Mouse (Mus musculus): Measurements from ENCODE around the gene Atpaf1. TPM values are rescaled to one million over a fixed set of nuclear protein-coding genes. Genes with fewer than 3 reads are reported as not detected.
A peak's percentile ranks its signal among the peaks of the same experiment; 100 is the strongest.

Atpaf1 gene
- polyA plus RNA-seq, 1 experiment from 2014 or later: 55.2 TPM

DNA sequence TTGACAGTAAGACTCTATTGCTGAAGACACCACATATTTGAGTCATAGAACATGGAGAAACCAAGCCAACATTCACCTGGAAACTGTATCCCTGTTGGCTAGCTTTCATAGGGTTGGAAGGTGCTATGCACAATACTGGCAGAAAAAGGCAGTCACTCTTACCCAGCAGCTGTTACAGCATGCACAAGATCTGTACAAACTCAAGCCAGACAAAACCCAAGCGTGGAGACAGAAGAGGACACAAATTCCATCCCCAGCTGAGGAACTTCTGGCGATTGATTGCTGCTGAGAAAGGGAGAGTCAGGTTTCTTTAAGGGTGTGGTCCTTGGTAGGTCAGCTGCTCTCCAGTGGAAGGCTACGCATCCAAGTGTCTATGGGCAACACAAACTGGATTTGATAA lies 35.6 kb downstream of the Atpaf1 start:
- H3K36me3 ChIP-seq: peaks cover 11% of the 10 kb centered on the region
- H3K27me3 ChIP-seq: no peaks in the 10 kb centered on the region
- ATAC-seq (replicated peaks; ENCODE audit: low FRiP score): no peak
- H3K4me1 ChIP-seq: no peaks in the 10 kb centered on the region
- no peak overlapping the region for H3K4me3 ChIP-seq (replicated peaks)
- WGBS: 59% methylated on average over 3 of the region's 3 CpGs
- no peak overlapping the region for H3K27ac ChIP-seq
- no peak overlapping the region for H3K4me2 ChIP-seq
- H3K9me3 ChIP-seq (replicated peaks): no peaks in the 10 kb centered on the region
- H3K9ac ChIP-seq: no peak overlapping the region

DNA sequence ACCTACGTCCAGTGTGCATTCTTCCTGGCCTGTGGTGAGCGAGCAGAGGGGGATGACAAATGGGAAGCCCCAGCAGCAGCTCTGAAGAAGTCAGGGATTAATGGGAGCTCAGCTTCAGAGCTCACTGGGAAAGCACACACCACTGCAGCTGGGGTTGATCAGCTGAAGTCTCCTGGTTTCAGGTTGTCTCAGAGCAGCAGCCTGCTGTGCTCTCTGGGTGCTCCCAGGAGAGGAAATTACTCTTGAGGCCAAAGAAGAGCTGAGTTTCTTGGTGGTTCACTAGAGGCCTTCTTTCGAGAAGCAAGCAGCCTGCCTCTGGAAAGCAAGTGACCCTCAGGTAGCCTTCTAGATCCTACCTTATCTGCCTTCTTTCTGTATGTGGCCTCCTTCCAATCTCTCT lies 36.3 kb downstream of the Atpaf1 start:
- Histone ChIP-seq H3K27ac (no peak overlapping the region), H3K27me3 (no peaks in the 10 kb centered on the region), H3K9me3 (replicated peaks) (no peaks in the 10 kb centered on the region), H3K4me1 (no peaks in the 10 kb centered on the region), H3K4me3 (replicated peaks) (no peak overlapping the region), H3K4me2 (no peak overlapping the region), H3K36me3 (peaks cover 5% of the 10 kb centered on the region; the same call in 1 of the 2 replicates), H3K9ac (no peak overlapping the region)
- 65% methylated on average over 3 of the region's 3 CpGs for WGBS
- ATAC-seq (replicated peaks; ENCODE audit: low FRiP score): no peak

DNA sequence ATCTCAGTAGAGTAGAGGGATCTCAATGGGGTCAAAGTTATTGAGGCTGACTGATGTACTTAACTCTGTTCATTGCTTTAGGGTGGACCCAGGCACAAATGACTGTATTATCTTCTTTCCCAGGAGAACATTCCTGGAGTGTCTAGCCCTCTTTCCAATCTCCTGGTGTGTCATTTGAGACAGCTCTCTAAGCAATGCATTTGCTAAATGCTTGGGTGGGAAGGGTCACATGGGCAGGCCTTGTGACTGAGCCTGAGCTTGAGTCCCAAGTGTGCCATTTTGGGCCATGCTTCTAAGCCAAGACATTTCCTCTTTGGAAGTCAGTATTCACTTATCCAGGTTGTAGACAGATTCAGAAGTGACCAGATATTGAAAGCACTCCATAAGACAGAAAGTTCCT lies 36.8 kb downstream of the Atpaf1 start:
- no peak overlapping the region for H3K9ac ChIP-seq
- no peaks in the 10 kb centered on the region for H3K4me1 ChIP-seq
- H3K9me3 ChIP-seq (replicated peaks): no peaks in the 10 kb centered on the region
- no peak for ATAC-seq (replicated peaks; ENCODE audit: low FRiP score)
- no peak overlapping the region for H3K4me3 ChIP-seq (replicated peaks)
- no peaks in the 10 kb centered on the region for H3K27me3 ChIP-seq
- peaks cover 3% of the 10 kb centered on the region; the same call in 1 of the 2 replicates for H3K36me3 ChIP-seq
- no peak overlapping the region for H3K4me2 ChIP-seq
- H3K27ac ChIP-seq: no peak overlapping the region

DNA sequence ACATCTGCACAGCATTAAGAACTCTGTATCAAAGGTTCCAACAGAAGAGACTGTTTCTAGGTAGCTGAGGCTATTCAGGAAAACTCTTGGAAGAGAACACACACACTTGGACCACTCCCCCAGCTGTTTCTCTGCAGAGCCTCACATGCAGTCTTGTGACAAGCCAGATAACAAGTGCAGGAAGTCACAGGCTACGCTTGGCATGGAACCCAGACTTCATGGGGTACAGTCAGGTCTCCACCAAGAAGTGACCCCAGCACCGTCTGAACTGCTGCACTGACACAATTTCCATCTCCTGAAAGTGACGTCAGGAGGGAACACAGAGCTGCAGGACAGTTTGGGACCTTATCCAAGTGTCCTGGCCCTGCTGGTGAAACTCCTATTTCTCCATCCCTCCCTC lies 37.3 kb downstream of the Atpaf1 start:
- Histone ChIP-seq H3K9me3 (replicated peaks) (no peaks in the 10 kb centered on the region), H3K27ac (no peak overlapping the region), H3K27me3 (no peaks in the 10 kb centered on the region), H3K36me3 (0 out of 2 replicates have a peak, but pooled peaks cover 3% of the 10 kb centered on the region), H3K9ac (no peak overlapping the region), H3K4me1 (no peaks in the 10 kb centered on the region), H3K4me2 (no peak overlapping the region), H3K4me3 (replicated peaks) (no peak overlapping the region)
- no peak for ATAC-seq (replicated peaks; ENCODE audit: low FRiP score)
- 69% methylated on average over 3 of the region's 3 CpGs for WGBS

DNA sequence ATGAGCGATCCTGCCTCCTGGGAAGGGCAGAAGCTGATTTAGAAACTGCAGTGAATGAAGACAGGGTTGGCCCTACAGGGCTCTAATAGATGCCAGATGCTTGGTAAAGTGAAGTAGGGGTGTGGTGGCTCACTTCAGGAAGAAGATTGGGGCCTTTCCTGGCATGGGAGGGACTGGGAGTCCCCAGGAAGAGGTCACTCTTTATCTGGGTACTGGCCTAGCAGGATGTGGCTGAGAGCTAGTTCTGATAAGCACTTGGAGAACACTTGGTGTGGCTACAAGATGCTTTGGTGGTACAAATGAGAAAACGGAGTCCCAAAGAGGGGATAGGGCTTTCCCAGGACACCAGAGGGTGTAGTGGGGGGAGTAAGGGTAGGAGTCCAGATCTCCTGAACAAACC lies 39.6 kb downstream of the Atpaf1 start:
- 73% methylated on average over 2 of the region's 2 CpGs for WGBS

DNA sequence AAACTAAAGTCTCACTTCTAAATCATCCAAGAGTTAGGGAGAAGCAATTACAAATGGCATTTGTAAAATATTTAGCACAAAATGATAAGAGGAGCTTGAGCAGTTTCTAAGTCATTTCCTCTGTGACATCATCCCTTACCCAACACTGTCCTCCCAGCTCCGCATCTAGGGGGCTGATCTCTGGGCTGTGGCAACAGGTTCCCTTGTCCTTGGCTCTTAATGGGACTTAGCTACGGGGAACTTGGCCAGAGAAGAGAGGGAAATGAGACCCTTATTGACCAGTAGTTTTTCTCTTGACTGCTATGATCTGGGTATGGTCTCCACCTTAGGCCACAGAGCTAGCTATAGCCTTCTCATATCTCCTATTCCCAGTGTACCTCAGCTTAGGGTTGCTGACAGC lies 40.7 kb downstream of the Atpaf1 start:
- peaks cover 22% of the 10 kb centered on the region for H3K4me1 ChIP-seq
- H3K36me3 ChIP-seq: no peaks in the 10 kb centered on the region
- H3K9me3 ChIP-seq (replicated peaks): no peaks in the 10 kb centered on the region
- no peaks in the 10 kb centered on the region for H3K27me3 ChIP-seq
- no peak overlapping the region for H3K27ac ChIP-seq
- no peak overlapping the region for H3K4me2 ChIP-seq
- 73% methylated on average over 2 of the region's 2 CpGs for WGBS
- H3K9ac ChIP-seq: no peak overlapping the region
- no peak for ATAC-seq (replicated peaks; ENCODE audit: low FRiP score)
- no peak overlapping the region for H3K4me3 ChIP-seq (replicated peaks)

More for the DNA sequence above, 39.6 kb downstream of the Atpaf1 start:
- Histone ChIP-seq H3K27me3 (no peaks in the 10 kb centered on the region), H3K9me3 (replicated peaks) (no peaks in the 10 kb centered on the region), H3K4me1 (peaks cover 15% of the 10 kb centered on the region), H3K36me3 (no peaks in the 10 kb centered on the region), H3K4me3 (replicated peaks) (no peak overlapping the region), H3K27ac (no peak overlapping the region), H3K4me2 (no peak overlapping the region), H3K9ac (no peak overlapping the region)
- ATAC-seq (replicated peaks; ENCODE audit: low FRiP score): no peak

DNA sequence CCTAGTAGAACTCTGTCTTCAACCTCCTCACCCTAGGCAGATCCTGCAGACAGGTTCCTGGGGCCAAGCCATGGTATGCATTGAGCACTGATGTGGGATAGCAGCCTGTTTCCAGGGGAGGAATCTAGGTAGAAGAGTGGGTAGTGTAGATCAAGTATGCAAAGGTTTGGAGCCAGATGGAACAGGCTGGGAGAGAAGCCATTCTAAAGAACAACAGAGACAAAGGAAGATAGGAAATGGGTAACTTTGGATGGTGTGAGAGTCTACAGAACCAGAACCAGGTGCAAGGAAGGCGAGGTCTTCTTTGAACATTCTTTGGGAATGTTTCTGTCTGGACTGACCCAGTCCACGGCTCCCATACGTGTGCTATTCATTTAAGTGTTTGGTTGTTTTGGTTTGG lies 42.5 kb downstream of the Atpaf1 start:
- H3K4me1 ChIP-seq: peaks cover 22% of the 10 kb centered on the region
- ATAC-seq (replicated peaks; ENCODE audit: low FRiP score): no peak
- H3K4me2 ChIP-seq: peak overlapping the region; percentile 78
- H3K9me3 ChIP-seq (replicated peaks): no peaks in the 10 kb centered on the region
- no peaks in the 10 kb centered on the region for H3K27me3 ChIP-seq
- H3K36me3 ChIP-seq: peaks cover 11% of the 10 kb centered on the region
- 63% methylated on average over 3 of the region's 3 CpGs for WGBS
- no peak overlapping the region for H3K27ac ChIP-seq
- H3K4me3 ChIP-seq (replicated peaks): peak overlapping the region; percentile 84; the same call in 1 of the 2 replicates
- no peak overlapping the region for H3K9ac ChIP-seq

DNA sequence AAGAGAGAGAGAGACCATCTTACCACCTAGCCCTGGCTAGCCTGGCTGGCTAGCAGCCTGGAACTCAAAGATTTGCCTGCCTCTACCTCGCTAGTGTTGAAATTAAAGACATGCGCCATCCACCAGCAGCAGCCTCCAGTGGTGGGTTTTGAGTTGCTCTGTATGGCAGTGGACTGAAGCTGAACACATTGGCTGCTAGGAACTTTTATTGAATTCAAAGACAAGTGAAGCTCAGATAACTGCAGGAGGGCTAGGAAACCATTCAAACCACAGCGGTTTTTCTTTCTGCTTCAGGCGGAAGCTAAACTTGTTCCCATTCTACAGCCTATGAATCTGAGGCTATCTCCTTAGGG lies 42.9 kb downstream of the Atpaf1 start:
- Histone ChIP-seq H3K4me3 (replicated peaks) (peak overlapping the region; percentile 84), H3K4me2 (peak overlapping the region; percentile 78), H3K4me1 (peaks cover 22% of the 10 kb centered on the region), H3K36me3 (peaks cover 16% of the 10 kb centered on the region), H3K27ac (peak overlapping the region; percentile 96), H3K27me3 (no peaks in the 10 kb centered on the region), H3K9me3 (replicated peaks) (no peaks in the 10 kb centered on the region), H3K9ac (peak overlapping the region; percentile 78)
- peak; percentile 9 for ATAC-seq (replicated peaks; ENCODE audit: low FRiP score)
- WGBS: 4% methylated on average over 4 of the region's 4 CpGs

DNA sequence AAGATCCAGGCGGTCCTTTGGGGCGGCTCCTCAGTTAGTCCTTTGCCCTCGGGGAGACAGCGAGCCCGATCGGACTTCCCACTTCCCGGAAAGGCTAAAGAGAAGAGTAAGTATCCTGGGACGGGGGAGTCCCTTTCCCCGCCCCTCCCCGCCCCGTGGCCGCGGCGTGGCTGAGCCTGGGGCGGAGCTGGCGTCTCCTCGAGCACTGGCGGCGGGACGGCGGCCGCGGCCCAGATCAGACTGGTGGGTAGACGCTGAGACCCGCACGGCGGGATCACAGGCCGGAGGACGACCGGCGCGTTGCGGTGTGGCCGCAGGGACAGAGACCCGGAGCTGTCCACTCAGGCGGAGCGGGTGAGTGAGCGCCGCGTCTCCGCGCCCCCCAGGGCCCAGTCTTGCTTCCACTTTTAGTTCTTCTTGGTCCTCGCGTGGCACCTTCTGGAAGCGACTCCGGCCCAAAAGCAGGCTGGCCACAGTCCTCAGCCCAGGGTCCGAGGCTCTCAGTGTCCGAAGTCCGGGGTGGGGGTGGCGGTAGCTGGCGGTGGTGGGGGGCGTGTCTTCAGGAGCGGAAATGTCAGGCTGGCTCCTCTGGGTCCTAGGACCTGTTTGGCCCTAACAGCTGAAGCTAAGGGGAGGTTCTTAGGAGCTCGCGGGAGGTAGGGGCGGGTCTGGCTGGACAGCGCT lies 43.4 kb downstream of the Atpaf1 start, which contains the start of gene Mob3c:
TSS of gene Mob3c (plus strand) at position 205 of the 684 bp plus-strand sequence.
- H3K4me1 ChIP-seq: peaks cover 22% of the 10 kb centered on the region

DNA sequence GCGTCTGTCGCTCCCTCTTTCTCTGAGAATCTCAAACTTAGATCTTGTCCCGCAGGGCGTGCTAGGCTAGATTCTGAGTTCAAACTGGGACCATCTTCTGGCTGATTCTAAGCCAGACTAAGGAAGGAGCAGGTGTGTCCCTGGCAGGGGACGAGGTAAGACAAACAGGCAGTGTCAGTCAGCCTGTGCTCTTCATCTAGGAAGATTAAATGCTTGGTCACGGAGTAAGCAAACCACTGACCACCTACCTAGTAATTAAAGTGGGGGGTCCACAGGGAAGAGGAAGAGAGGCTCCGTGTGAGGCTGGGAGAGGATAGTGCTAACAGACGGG lies 43.9 kb downstream of the Atpaf1 start:
- no peak overlapping the region for H3K27ac ChIP-seq

More for the DNA sequence above, 43.4 kb downstream of the Atpaf1 start, which contains the start of gene Mob3c:
- Histone ChIP-seq H3K4me2 (peak within 1 kb of the TSS; percentile 78), H3K36me3 (peaks cover 21% of the 10 kb centered on the region), H3K27ac (peak within 1 kb of the TSS; percentile 96), H3K27me3 (no peaks in the 10 kb centered on the region), H3K9me3 (replicated peaks) (no peaks in the 10 kb centered on the region), H3K9ac (peak within 1 kb of the TSS; percentile 78), H3K4me3 (replicated peaks) (peak within 1 kb of the TSS; percentile 84)
- WGBS: under 1% methylated on average over 57 of the region's 57 CpGs
- ATAC-seq (replicated peaks; ENCODE audit: low FRiP score): peak; percentile 97

DNA sequence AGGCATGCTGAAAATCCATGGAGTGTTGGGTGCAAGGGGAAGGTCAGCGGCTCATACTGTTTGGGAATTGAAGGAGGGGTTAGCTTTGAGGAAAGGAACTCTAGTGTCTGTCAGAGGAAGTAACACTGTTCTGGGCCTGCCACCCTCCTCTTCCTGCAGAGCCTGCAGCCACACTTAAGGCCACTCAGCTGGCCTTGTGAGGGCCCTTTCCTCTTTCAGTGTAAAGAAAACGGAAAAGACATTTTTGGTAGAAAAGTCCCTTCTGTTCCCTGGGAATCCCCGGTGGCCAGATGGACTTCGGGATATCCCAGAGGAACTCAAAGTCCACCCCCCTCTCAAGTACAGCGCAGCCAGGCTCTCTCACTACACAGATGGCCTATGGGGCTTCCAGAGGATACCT lies 45.9 kb downstream of the Atpaf1 start:
- ATAC-seq (replicated peaks; ENCODE audit: low FRiP score): no peak
- Histone ChIP-seq H3K4me1 (peaks cover 22% of the 10 kb centered on the region), H3K36me3 (peaks cover 45% of the 10 kb centered on the region), H3K4me2 (no peak overlapping the region), H3K9me3 (replicated peaks) (no peaks in the 10 kb centered on the region), H3K9ac (no peak overlapping the region), H3K4me3 (replicated peaks) (no peak overlapping the region), H3K27me3 (no peaks in the 10 kb centered on the region), H3K27ac (no peak overlapping the region)
- WGBS: 79% methylated on average over 5 of the region's 5 CpGs

More for the DNA sequence above, 43.9 kb downstream of the Atpaf1 start:
- Histone ChIP-seq H3K36me3 (peaks cover 25% of the 10 kb centered on the region), H3K9me3 (replicated peaks) (no peaks in the 10 kb centered on the region), H3K4me2 (peak overlapping the region; percentile 78), H3K4me3 (replicated peaks) (peak overlapping the region; percentile 84), H3K27me3 (no peaks in the 10 kb centered on the region), H3K4me1 (peaks cover 22% of the 10 kb centered on the region), H3K9ac (peak overlapping the region; percentile 78; the same call in 1 of the 2 replicates)
- WGBS: 6% methylated on average over 8 of the region's 8 CpGs
- no peak for ATAC-seq (replicated peaks; ENCODE audit: low FRiP score)

DNA sequence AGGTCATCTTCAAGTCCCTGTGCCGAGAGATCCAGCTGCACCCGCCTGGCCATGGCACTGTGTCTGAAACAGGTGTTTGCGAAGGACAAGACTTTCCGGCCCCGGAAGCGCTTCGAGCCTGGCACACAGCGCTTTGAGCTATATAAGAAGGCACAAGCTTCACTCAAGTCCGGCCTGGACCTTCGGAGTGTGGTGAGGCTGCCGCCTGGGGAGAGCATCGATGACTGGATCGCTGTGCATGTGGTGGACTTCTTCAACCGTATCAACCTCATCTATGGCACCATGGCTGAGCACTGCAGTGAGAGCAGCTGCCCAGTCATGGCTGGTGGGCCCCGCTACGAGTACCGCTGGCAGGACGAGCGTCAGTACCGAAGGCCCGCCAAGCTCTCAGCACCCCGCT lies 46.6 kb downstream of the Atpaf1 start:
- no peak for ATAC-seq (replicated peaks; ENCODE audit: low FRiP score)
- WGBS: 94% methylated on average over 22 of the region's 22 CpGs
- no peak overlapping the region for H3K9ac ChIP-seq
- no peak overlapping the region for H3K4me3 ChIP-seq (replicated peaks)
- no peaks in the 10 kb centered on the region for H3K27me3 ChIP-seq
- no peaks in the 10 kb centered on the region for H3K9me3 ChIP-seq (replicated peaks)
- no peak overlapping the region for H3K27ac ChIP-seq
- H3K4me1 ChIP-seq: peaks cover 22% of the 10 kb centered on the region
- H3K4me2 ChIP-seq: no peak overlapping the region
- peaks cover 48% of the 10 kb centered on the region for H3K36me3 ChIP-seq

DNA sequence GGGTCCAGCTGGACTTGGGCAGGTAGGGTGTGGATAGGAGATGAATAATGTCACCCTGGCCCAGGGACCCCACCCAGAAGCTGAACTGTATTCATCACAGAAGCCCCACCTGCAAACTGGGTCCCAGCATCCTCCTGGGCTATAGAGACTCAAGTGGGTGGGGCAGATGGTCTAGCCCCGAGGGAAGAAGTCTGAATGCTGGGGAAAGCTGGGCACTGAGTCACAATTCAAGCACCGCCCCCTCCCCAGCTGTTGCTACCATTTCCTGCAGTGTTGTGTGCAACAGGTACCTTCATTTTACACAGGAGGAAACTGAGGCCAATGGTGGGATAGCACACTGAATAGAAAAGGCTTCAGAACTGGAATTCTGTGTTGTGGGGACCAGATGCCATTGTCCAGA lies 47.4 kb downstream of the Atpaf1 start:
- no peak overlapping the region for H3K4me2 ChIP-seq
- 62% methylated on average over 2 of the region's 2 CpGs for WGBS
- no peak overlapping the region for H3K9ac ChIP-seq
- H3K27me3 ChIP-seq: no peaks in the 10 kb centered on the region
- H3K36me3 ChIP-seq: peaks cover 48% of the 10 kb centered on the region
- ATAC-seq (replicated peaks; ENCODE audit: low FRiP score): no peak
- H3K9me3 ChIP-seq (replicated peaks): no peaks in the 10 kb centered on the region
- no peak overlapping the region for H3K4me3 ChIP-seq (replicated peaks)
- H3K27ac ChIP-seq: no peak overlapping the region
- H3K4me1 ChIP-seq: peaks cover 21% of the 10 kb centered on the region
